Mouse (Mus musculus) MEL (cell line): ENCODE data around the gene A3galt2. TPM values are rescaled to one million over a fixed set of nuclear protein-coding genes. Genes with fewer than 3 reads are reported as not detected.

Experiments used
- DNase-seq: peaks from one replicate; pipeline ENCODE4 v3.0.0; 2011; ENCODE audit warnings: low read depth, low spot score
- H3K27ac ChIP-seq: 2 replicates; pipeline ENCODE4 v1.5.1; 2012; ENCODE audit warnings: low read depth, mild to moderate bottlenecking, control low read depth, low read length, moderate library complexity; ENCODE audit not compliant: control insufficient read depth
- H3K27me3 ChIP-seq, 2 experiments: fragments of 150-350 bp in 1 of 2; sonication (generic) in 1 of 2; 2 replicates each; pipeline ENCODE4 v1.6.1; 2012; ENCODE audit warnings: low read length in 2 of 2, mild to moderate bottlenecking in 2 of 2, improper control_type of control experiment in 1 of 2, moderate library complexity in 1 of 2; ENCODE audit not compliant: insufficient read depth in 2 of 2, control insufficient read depth in 1 of 2
- H3K36me3 ChIP-seq, 2 experiments: 2 replicates each; pipeline ENCODE4 v1.6.1; 2012 to 2014; ENCODE audit warnings: low read length in 2 of 2, improper control_type of control experiment in 1 of 2, inconsistent platforms in 1 of 2, mild to moderate bottlenecking in 1 of 2; ENCODE audit not compliant: insufficient read depth in 2 of 2, control insufficient read depth in 1 of 2
- H3K4me1 ChIP-seq, 2 experiments: fragments of 150-350 bp in 1 of 2; sonication (generic) in 1 of 2; 2 replicates each; pipeline ENCODE4 v1.6.1; 2012; ENCODE audit warnings: low read length in 2 of 2, improper control_type of control experiment in 1 of 2, mild to moderate bottlenecking in 1 of 2; ENCODE audit not compliant: insufficient read depth in 2 of 2, control insufficient read depth in 1 of 2
- H3K4me3 ChIP-seq, 2 experiments: fragments of 150-350 bp in 1 of 2; sonication (generic) in 1 of 2; 2 replicates each; pipeline ENCODE4 v1.5.1; 2012; ENCODE audit warnings: low read depth in 2 of 2, low read length in 2 of 2, mild to moderate bottlenecking in 2 of 2, moderate library complexity in 2 of 2, control low read depth in 1 of 2, improper control_type of control experiment in 1 of 2; ENCODE audit not compliant: control insufficient read depth in 1 of 2, insufficient read depth in 1 of 2
- H3K79me2 ChIP-seq: 2 replicates; pipeline ENCODE4 v1.6.1; 2012; ENCODE audit warnings: mild to moderate bottlenecking, low read length, moderate library complexity; ENCODE audit not compliant: control insufficient read depth, poor library complexity, insufficient read depth
- H3K9ac ChIP-seq: 2 replicates; pipeline ENCODE4 v1.6.1; 2012; ENCODE audit warnings: low read depth, mild to moderate bottlenecking, control low read depth, low read length, moderate library complexity; ENCODE audit not compliant: control insufficient read depth, poor library complexity, severe bottlenecking
- H3K9me3 ChIP-seq: fragments of 150-350 bp; sonication (generic); replicated peaks from 2 replicates; pipeline ENCODE4 v1.6.1; 2012; ENCODE audit warnings: mild to moderate bottlenecking, low read length, improper control_type of control experiment, moderate library complexity; ENCODE audit not compliant: insufficient read depth
- BHLHE40 ChIP-seq: IDR thresholded peaks from 2 replicates; pipeline ENCODE4 v1.6.1; 2012; ENCODE audit warnings: low read depth, mild to moderate bottlenecking, inconsistent platforms, low read length, improper control_type of control experiment, borderline replicate concordance
- CTCF ChIP-seq, 3 experiments: IDR thresholded peaks in 2 of 3; conservative IDR thresholded peaks in 1 of 3; 2 replicates each; pipeline ENCODE4 v1.5.1; 2011 to 2012; ENCODE audit warnings: low read length in 3 of 3, low read depth in 2 of 3, mild to moderate bottlenecking in 2 of 3, improper control_type of control experiment in 1 of 3, inconsistent platforms in 1 of 3, mixed read lengths in 1 of 3, moderate library complexity in 1 of 3; ENCODE audit not compliant: control insufficient read depth in 1 of 3, insufficient read depth in 1 of 3, poor library complexity in 1 of 3, severe bottlenecking in 1 of 3
- E2F4 ChIP-seq: IDR thresholded peaks from 2 replicates; pipeline ENCODE4 v1.6.1; 2011; ENCODE audit warnings: low read depth, low read length, improper control_type of control experiment, borderline replicate concordance
- EP300 ChIP-seq, 2 experiments: IDR thresholded peaks; 2 replicates each; pipeline ENCODE4 v1.6.1; 2011; ENCODE audit warnings: improper control_type of control experiment in 2 of 2, low read length in 2 of 2, low read depth in 1 of 2, mild to moderate bottlenecking in 1 of 2
- GABPA ChIP-seq: IDR thresholded peaks from 2 replicates; pipeline ENCODE4 v1.6.1; 2012; ENCODE audit warnings: low read depth, mild to moderate bottlenecking, inconsistent platforms, low read length, improper control_type of control experiment, moderate library complexity
- GATA1 ChIP-seq: IDR thresholded peaks from 2 replicates; pipeline ENCODE4 v1.6.1; 2011; ENCODE audit warnings: low read depth, low read length, improper control_type of control experiment
- HCFC1 ChIP-seq: IDR thresholded peaks from 2 replicates; pipeline ENCODE4 v1.6.1; 2012; ENCODE audit warnings: low read depth, mild to moderate bottlenecking, inconsistent platforms, low read length, improper control_type of control experiment, moderate library complexity
- KAT2A ChIP-seq: conservative IDR thresholded peaks from 2 replicates; pipeline ENCODE4 v1.6.1; 2012; ENCODE audit warnings: low read depth, low read length, improper control_type of control experiment, inconsistent platforms
- MAFK ChIP-seq: IDR thresholded peaks from 2 replicates; pipeline ENCODE4 v1.6.1; 2011; ENCODE audit warnings: low read depth, mild to moderate bottlenecking, low read length, improper control_type of control experiment, borderline replicate concordance
- MEF2A ChIP-seq: IDR thresholded peaks from 2 replicates; pipeline ENCODE4 v1.6.1; 2014; ENCODE audit warnings: low read depth, mild to moderate bottlenecking, inconsistent platforms, low read length, improper control_type of control experiment; ENCODE audit not compliant: poor library complexity, insufficient replicate concordance, severe bottlenecking; ENCODE audit errors: extremely low read depth
- MXI1 ChIP-seq: IDR thresholded peaks from 2 replicates; pipeline ENCODE4 v1.6.1; 2011; ENCODE audit warnings: mild to moderate bottlenecking, low read depth, low read length, improper control_type of control experiment
- MYB ChIP-seq: IDR thresholded peaks from 2 replicates; pipeline ENCODE4 v1.6.1; 2011; ENCODE audit warnings: mild to moderate bottlenecking, low read depth, low read length, improper control_type of control experiment
- NELFE ChIP-seq: IDR thresholded peaks from 2 replicates; pipeline ENCODE4 v1.6.1; 2011; ENCODE audit warnings: low read depth, low read length, improper control_type of control experiment
- POLR2AphosphoS2 ChIP-seq: IDR thresholded peaks from 2 replicates; pipeline ENCODE4 v1.6.1; 2011; ENCODE audit warnings: low read length, improper control_type of control experiment
- RAD21 ChIP-seq: IDR thresholded peaks from 2 replicates; pipeline ENCODE4 v1.6.1; 2011; ENCODE audit warnings: mild to moderate bottlenecking, low read depth, low read length, improper control_type of control experiment
- RCOR1 ChIP-seq: IDR thresholded peaks from 2 replicates; pipeline ENCODE4 v1.6.1; 2012; ENCODE audit warnings: low read depth, mild to moderate bottlenecking, inconsistent platforms, low read length, improper control_type of control experiment
- SIN3A ChIP-seq: IDR thresholded peaks from 2 replicates; pipeline ENCODE4 v1.6.1; 2012; ENCODE audit warnings: low read length, improper control_type of control experiment, inconsistent platforms
- SMC3 ChIP-seq: IDR thresholded peaks from 2 replicates; pipeline ENCODE4 v1.6.1; 2011; ENCODE audit warnings: low read depth, low read length, improper control_type of control experiment
- TAL1 ChIP-seq: IDR thresholded peaks from 2 replicates; pipeline ENCODE4 v1.6.1; 2012; ENCODE audit warnings: mild to moderate bottlenecking, inconsistent platforms, low read length, moderate library complexity, mixed read lengths
- TBP ChIP-seq: IDR thresholded peaks from 2 replicates; pipeline ENCODE4 v1.8.0; 2011; ENCODE audit warnings: low read depth, low read length, improper control_type of control experiment
- USF1 ChIP-seq: IDR thresholded peaks from 2 replicates; pipeline ENCODE4 v1.6.1; 2014; ENCODE audit warnings: low read depth, mild to moderate bottlenecking, inconsistent platforms, low read length, improper control_type of control experiment, moderate library complexity
- ZC3H11A ChIP-seq: IDR thresholded peaks from 2 replicates; pipeline ENCODE4 v1.6.1; 2012; ENCODE audit warnings: low read depth, mild to moderate bottlenecking, inconsistent platforms, low read length, improper control_type of control experiment
- ZKSCAN1 ChIP-seq: IDR thresholded peaks from 2 replicates; pipeline ENCODE4 v1.6.1; 2012; ENCODE audit warnings: low read depth, mild to moderate bottlenecking, inconsistent platforms, low read length, improper control_type of control experiment, moderate library complexity
- ZNF384 ChIP-seq: IDR thresholded peaks from 2 replicates; pipeline ENCODE4 v1.6.1; 2012; ENCODE audit warnings: low read depth, mild to moderate bottlenecking, inconsistent platforms, low read length, improper control_type of control experiment
- polyA plus RNA-seq, 2 experiments: library from polyadenylated mRNA; stranded (reverse) in 1 of 2; unstranded in 1 of 2; fragments of >175 nt in 1 of 2; fragments of >200 nt in 1 of 2; gene quantifications; 2 replicates each; pipeline versions ENCODE4 v1.2.1 to v1.2.4; 2012; ENCODE audit warnings: low replicate concordance in 2 of 2, low read depth in 1 of 2; ENCODE audit not compliant: insufficient read length in 2 of 2, insufficient read depth in 1 of 2, missing spikeins in 1 of 2
- total RNA-seq: library from RNA; depleted of rRNA; stranded (reverse); fragments of 300-350 nt; gene quantifications from 2 replicates; pipeline ENCODE4 v1.2.3, GENCODE M21; 2012

Gene A3galt2
- total and polyA plus RNA-seq, 3 experiments: 0.06 TPM; not detected in 2

GRCm38 (mm10) chr4:128774467-128774866 is 19.3 kb downstream of the A3galt2 start:
- TF ChIP-seq TAL1 (no peak), POLR2AphosphoS2 (no peak), SMC3 (peak; percentile 38), CTCF (IDR thresholded peaks at IDR 0.05 in 2 of 3, conservative IDR thresholded peaks at IDR 0.05 in 1 of 3; ENCODE audit: control insufficient read depth in 1 of 3, insufficient read depth in 1 of 3, low read depth in 2 of 3, low read length in 3 of 3, poor library complexity in 1 of 3, severe bottlenecking in 1 of 3) (peak; percentile 47 to 79 (median 54)), RAD21 (no peak), SIN3A (no peak), KAT2A (no peak), MXI1 (no peak), BHLHE40 (no peak)
- no peaks in the 10 kb centered on the region for H3K27me3 ChIP-seq
- peak; percentile 45 for DNase-seq
- peaks cover 0 to 3% of the 10 kb centered on the region in 2 experiments; a peak in 2 of 4 replicates for H3K36me3 ChIP-seq
- no peaks in the 10 kb centered on the region for H3K4me1 ChIP-seq
- H3K27ac ChIP-seq: no peak overlapping the region
- no peaks in the 10 kb centered on the region for H3K79me2 ChIP-seq
- no peak overlapping the region for H3K4me3 ChIP-seq
- H3K9me3 ChIP-seq: no peaks in the 10 kb centered on the region
- H3K9ac ChIP-seq: no peak overlapping the region

DNA sequence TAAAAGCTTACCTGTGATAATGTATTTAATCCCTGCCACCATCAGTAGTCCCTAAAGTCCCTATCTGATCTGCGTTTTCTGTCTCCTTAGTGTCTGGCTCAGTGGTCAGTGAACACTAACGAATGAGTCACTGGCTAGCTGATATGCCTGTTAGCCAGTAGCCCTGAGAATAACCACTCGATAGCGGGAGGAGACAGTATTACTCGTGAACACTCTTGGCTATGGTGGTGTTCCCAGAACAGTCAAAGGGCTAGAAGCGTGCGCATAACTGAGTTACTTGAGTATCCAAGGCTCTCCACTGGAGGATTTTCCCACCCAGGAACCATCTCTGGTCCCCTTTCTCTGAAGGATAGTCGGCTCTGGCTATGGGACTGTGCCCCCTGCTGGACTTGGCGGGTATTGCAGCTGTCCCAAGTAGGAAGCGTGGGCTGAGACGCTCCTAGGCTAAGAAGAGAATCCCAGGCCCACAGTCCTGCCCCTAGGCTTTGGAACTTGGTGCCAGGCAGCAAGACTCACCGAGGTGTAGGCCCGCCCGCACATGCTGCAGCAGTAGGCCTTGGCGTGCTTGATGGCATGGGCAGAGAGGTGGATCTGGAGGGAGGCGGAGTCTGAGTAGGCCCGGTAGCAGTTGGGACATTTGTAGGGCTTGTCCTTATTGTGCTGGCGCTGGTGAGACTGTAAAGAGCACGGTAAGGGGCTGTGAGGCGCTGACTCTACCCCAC is 21.6 kb downstream of the A3galt2 start:
- Histone ChIP-seq H3K36me3 (peaks cover 0 to 3% of the 10 kb centered on the region in 2 experiments; a peak in 2 of 4 replicates), H3K9ac (no peak overlapping the region)

More for the DNA sequence above, 21.6 kb downstream of the A3galt2 start:
- Histone ChIP-seq H3K9me3 (no peaks in the 10 kb centered on the region), H3K79me2 (no peaks in the 10 kb centered on the region), H3K4me3 (no peak overlapping the region), H3K4me1 (no peaks in the 10 kb centered on the region), H3K27ac (no peak overlapping the region), H3K27me3 (no peaks in the 10 kb centered on the region)
- DNase-seq: peak; percentile 68
- no peak for TF ChIP-seq MEF2A
- no peak for TF ChIP-seq ZKSCAN1
- TF ChIP-seq NELFE: no peak
- TF ChIP-seq USF1: no peak
- TF ChIP-seq TBP: no peak
- TF ChIP-seq EP300 (IDR thresholded peaks at IDR 0.05; ENCODE audit: low read depth in 1 of 2, low read length in 2 of 2): no peak
- peak; percentile 87 to 95 (median 95) for TF ChIP-seq CTCF (IDR thresholded peaks at IDR 0.05 in 2 of 3, conservative IDR thresholded peaks at IDR 0.05 in 1 of 3; ENCODE audit: control insufficient read depth in 1 of 3, insufficient read depth in 1 of 3, low read depth in 2 of 3, low read length in 3 of 3, poor library complexity in 1 of 3, severe bottlenecking in 1 of 3)
- TF ChIP-seq MXI1: no peak
- TF ChIP-seq SIN3A: no peak
- TF ChIP-seq GATA1: no peak
- peak; percentile 94 for TF ChIP-seq SMC3
- TF ChIP-seq TAL1: no peak
- no peak for TF ChIP-seq E2F4
- TF ChIP-seq ZC3H11A: peak; percentile 54
- no peak for TF ChIP-seq MYB
- no peak for TF ChIP-seq ZNF384
- no peak for TF ChIP-seq HCFC1
- no peak for TF ChIP-seq RCOR1
- peak; percentile 68 for TF ChIP-seq RAD21
- TF ChIP-seq GABPA: no peak
- no peak for TF ChIP-seq MAFK
